In the genomic region with DNA sequence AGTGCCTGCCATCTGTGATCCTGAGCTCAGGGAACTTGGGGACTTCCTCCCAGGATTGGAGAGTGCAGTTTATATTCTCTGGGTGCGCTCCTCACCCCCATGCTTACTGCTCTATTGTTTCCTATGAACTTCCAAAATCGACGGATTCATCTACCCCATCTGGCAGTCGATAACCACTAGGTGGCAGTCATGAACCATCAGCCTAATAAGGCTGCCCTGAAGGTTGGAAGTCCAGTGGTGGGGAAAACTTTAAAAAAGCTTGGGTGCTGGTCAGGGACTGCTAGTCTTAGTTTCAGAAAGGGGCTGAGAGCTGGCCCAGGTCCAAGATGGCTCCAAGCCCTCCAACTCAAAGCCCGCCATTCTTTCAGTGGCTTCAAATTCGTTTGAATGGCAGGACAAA, we compare ENCODE assay signal across 8 mouse cellular contexts. TPM values are rescaled to one million over a fixed set of nuclear protein-coding genes. Genes with fewer than 3 reads are reported as not detected.
DNase-seq lines count a peak whose midpoint lies in the region; ATAC-seq lines count a peak whose summit lies in the region.

No protein-coding gene starts in this region.

- ATAC-seq in heart, embryonic 12.5 days (ENCODE audit: insufficient number of reproducible peaks, low FRiP score): no peak

- H3K9ac ChIP-seq in heart, embryonic 12.5 days: no peak overlapping the region

- no peak overlapping the region for H3K27ac ChIP-seq in heart, embryonic 12.5 days (ENCODE audit: poor library complexity, severe bottlenecking)
- H3K27ac ChIP-seq in embryonic facial prominence, embryonic 10.5 days (replicated peaks): no peak overlapping the region

- H3K4me2 ChIP-seq in heart, embryonic 12.5 days: no peak overlapping the region

- WGBS in heart, embryonic 12.5 days: 11% methylated on average over 6 of the region's 6 CpGs
- WGBS in embryonic facial prominence, embryonic 10.5 days: 10% methylated on average over 6 of the region's 6 CpGs

- DNase-seq in heart, adult 11 months: peak; percentile 93
- peak; percentile 86 for DNase-seq in adrenal gland, postnatal 14 days
- DNase-seq in embryonic facial prominence, embryonic 10.5 days (ENCODE audit: low spot score): peak; percentile 79
- peak; percentile 60 to 84 for DNase-seq in heart, postnatal 14 days
- DNase-seq in layer of hippocampus, postnatal 10 days (ENCODE audit: low spot score in 2 of 2): peak; percentile 78 to 86
- peak; percentile 62 for DNase-seq in lung, postnatal 25 days (ENCODE audit: low spot score)
- peak; percentile 56 to 79 for DNase-seq in right cerebral cortex, adult 2 months (ENCODE audit: low spot score in 2 of 2)

- H3K27me3 ChIP-seq in heart, embryonic 12.5 days (replicated peaks): peaks cover 23% of the 10 kb centered on the region
- peaks cover 15% of the 10 kb centered on the region for H3K27me3 ChIP-seq in embryonic facial prominence, embryonic 10.5 days (replicated peaks; ENCODE audit: low read depth, poor library complexity, severe bottlenecking)

- no peaks in the 10 kb centered on the region for H3K9me3 ChIP-seq in heart, embryonic 12.5 days (replicated peaks)
- no peaks in the 10 kb centered on the region for H3K9me3 ChIP-seq in embryonic facial prominence, embryonic 10.5 days

- H3K4me3 ChIP-seq in heart, embryonic 12.5 days: no peak overlapping the region
- H3K4me3 ChIP-seq in embryonic facial prominence, embryonic 10.5 days: no peak overlapping the region

- no peaks in the 10 kb centered on the region for H3K36me3 ChIP-seq in heart, embryonic 12.5 days
- no peaks in the 10 kb centered on the region for H3K36me3 ChIP-seq in embryonic facial prominence, embryonic 10.5 days (replicated peaks)

- no peaks in the 10 kb centered on the region for H3K4me1 ChIP-seq in heart, embryonic 12.5 days (replicated peaks)
- no peaks in the 10 kb centered on the region for H3K4me1 ChIP-seq in embryonic facial prominence, embryonic 10.5 days

- intact Hi-C loops in heart, postnatal 14 days (cut with DNase I): loop anchor here (1.0 to 5.0 kb wide), 3 partner anchors 156 to 423 kb away; no protein-coding TSS in a partner anchor

RNA-seq across cellular contexts. Expression of a gene that starts 11.1 kb away (rescaled TPM):
- polyA plus RNA-seq in heart, embryonic 12.5 days (2016; fragmentation: Nextera tagmentation; extraction: Ambion mirVana): 0.63 and 0.72 TPM in 2 replicates
- total RNA-seq in adrenal gland, postnatal 14 days (2021): 16.9 and 19.6 TPM in 2 replicates
- polyA plus RNA-seq in embryonic facial prominence, embryonic 10.5 days (2016; fragmentation: Nextera tagmentation; extraction: Ambion mirVana): 0.40 and 0.55 TPM in 2 replicates
- 10 to 100 TPM; 21.5 to 23.6 TPM for total RNA-seq in heart, postnatal 14 days (2021)
- 1 to 10 TPM in 1 of 2 experiments, under 1 TPM in 1; 0.73 to 1.2 TPM for total RNA-seq in layer of hippocampus, postnatal 10 days (2021)

RNA-seq across cellular contexts. Expression of a gene that starts 28.6 kb away (rescaled TPM):
- 34.2 and 36.3 TPM in 2 replicates for polyA plus RNA-seq in heart, embryonic 12.5 days (2016; fragmentation: Nextera tagmentation; extraction: Ambion mirVana)
- total RNA-seq in adrenal gland, postnatal 14 days (2021): 31.8 and 35.3 TPM in 2 replicates
- polyA plus RNA-seq in embryonic facial prominence, embryonic 10.5 days (2016; fragmentation: Nextera tagmentation; extraction: Ambion mirVana): 66.2 and 70.1 TPM in 2 replicates
- total RNA-seq in heart, postnatal 14 days (2021): 10 to 100 TPM; 25.8 to 29.4 TPM
- 10 to 100 TPM; 32.3 to 36.5 TPM for total RNA-seq in layer of hippocampus, postnatal 10 days (2021)
